Mouse (Mus musculus): ENCODE measurements around the gene Il4i1.

Gene Il4i1

DNA sequence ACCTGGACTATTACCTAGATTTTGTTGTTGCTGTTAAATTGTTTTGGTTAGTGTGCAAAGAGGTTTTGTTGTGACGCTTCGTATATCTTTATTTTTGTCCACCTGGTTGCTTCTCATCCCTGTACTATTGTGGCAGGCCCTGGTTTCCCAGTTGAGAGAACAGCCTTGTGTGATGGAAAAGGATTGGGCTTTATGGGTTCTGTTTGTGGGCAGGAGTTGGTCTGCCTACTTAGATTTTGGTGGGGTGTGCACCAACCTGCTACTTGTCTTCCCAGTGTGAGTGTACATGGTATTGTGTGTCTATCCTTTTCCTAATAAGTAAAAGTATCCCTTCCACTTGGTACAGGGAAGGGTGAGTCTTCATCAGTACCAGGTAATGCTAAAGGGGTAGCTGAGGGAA, 3.2 kb downstream of the Il4i1 start:
- no peak for DNase-seq

DNA sequence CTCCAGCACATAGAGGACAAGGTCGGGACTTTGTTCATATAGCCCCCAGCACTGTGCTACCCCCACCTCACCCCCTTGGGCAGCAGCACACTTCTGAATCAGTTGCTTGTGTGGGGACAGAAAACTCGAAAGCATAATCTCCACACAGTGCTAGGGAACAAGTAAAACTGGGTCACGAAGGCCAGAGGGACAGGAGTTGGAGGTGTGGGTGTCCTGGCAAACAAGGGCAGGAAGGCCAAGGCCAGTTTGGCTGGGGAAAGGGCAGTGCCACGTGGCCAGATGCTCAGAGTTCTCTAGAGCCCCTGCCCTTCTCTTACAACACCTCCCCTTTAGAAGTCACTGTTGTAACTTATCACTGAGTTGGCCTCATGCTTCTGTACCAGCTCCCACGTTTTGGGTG, 3.7 kb downstream of the Il4i1 start:
- DNase-seq, result peak in 1 of 2 experiments; percentile 14

DNA sequence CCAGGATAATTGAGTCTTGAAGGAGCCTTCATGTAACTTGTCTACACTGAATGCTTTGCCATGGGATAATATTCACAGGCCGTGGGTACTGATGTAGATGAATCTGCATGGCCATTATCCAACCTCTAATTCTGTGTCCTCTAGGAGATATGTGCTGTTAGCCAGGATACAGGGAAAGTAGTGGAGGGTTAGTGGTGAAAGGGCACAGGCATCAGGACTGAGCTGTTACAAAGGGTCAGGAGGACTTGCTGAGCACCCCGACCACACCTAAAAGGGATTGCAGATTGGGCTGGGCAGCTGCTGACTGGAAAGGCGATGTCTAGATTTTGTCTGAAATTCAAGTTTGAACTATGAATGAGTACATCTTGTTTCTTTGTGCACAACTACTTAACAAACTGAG, 4.3 kb downstream of the Il4i1 start:
- peak; percentile 1 for DNase-seq

DNA sequence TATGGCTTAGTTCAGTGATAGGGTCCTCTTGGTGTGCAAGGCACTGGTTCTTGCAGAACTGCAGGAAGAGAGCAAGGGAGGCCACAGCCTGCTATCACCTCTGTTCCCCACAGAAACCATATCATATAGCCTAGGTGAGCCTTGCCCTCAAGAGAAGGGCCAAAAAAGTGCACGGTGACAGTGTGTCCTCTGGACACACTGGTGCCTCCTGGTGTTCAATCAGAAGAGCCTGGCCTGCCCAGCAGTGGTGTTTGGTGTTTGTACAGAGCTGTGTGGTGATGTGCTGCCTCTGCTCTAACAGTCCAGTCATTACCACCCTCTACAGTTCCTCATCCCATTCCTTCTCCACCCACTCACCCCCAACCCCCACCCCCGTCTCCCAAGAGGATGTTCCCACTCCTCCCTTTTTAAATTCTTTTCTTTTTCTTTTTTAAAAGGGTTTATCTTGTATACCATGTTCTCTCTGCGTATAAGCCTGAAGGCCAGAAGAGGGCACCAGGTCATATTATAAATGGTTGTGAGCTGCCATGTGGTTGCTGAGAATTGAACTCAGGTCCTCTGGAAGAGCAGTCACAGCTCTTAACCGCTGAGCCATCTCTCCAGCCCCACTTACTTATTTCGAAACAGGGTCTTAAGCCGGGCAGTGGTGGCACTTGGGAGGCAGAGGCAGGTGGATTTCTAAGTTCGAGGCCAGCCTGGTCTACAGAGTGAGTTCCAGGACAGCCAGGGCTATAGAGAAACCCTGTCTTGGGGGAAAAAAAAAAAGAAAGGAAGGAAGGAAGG, 5.7 kb downstream of the Il4i1 start:
- peak; percentile 1 to 4 for DNase-seq

- DNase-seq, result peak in 1 of 2 experiments; percentile 5
These were observed 7.2 kb downstream of the Il4i1 start for GRCm38 (mm10) chr7:44823409-44823808.

- peak; percentile 80 to 91 for DNase-seq
These were observed 8.7 kb downstream of the Il4i1 start for GRCm38 (mm10) chr7:44824872-44825271.

- DNase-seq, result no peak
These were observed 10.6 kb downstream of the Il4i1 start for GRCm38 (mm10) chr7:44826771-44827170.

- DNase-seq, result no peak
These were observed 12.5 kb downstream of the Il4i1 start for GRCm38 (mm10) chr7:44828706-44829105.

GRCm38 (mm10) chr7:44832763-44833162, 16.6 kb downstream of the Il4i1 start:
- DNase-seq, result no peak

DNA sequence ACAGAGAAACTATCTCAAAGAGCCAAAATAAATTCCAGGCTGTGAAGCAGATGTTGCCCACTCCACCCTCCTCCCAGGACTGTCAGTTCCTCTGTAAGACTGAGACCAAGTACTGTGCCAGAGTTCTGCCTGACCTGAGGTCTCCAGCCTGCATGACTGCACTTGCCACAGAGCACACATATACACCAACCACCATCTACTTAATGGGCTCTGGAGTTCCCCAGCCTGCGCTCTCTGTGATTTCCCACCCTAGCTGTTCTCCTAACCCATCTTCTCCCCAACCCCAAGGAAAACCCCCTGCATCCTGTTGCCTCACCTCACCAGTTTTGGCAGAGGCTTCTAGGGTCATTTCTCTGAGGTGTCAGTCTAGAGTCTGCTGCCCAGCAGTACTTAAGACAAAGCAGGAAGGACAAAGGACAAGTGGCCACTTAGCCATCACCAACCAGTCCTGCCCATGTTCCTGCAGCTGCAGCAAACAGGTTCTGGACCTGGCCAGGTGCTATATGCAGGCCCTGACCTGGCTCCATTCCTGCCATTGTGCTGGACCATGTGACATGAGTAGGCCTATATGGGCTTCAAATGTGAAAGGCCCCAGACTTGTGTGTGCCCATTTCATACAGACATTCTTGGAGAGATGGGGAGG, 19.3 kb downstream of the Il4i1 start:
- no peak for DNase-seq

- DNase-seq, result no peak
These were observed 19.8 kb downstream of the Il4i1 start for GRCm38 (mm10) chr7:44836016-44836404.

GRCm38 (mm10) chr7:44836423-44837053, 20.4 kb downstream of the Il4i1 start:
- DNase-seq, result peak in 1 of 2 experiments; percentile 11

DNA sequence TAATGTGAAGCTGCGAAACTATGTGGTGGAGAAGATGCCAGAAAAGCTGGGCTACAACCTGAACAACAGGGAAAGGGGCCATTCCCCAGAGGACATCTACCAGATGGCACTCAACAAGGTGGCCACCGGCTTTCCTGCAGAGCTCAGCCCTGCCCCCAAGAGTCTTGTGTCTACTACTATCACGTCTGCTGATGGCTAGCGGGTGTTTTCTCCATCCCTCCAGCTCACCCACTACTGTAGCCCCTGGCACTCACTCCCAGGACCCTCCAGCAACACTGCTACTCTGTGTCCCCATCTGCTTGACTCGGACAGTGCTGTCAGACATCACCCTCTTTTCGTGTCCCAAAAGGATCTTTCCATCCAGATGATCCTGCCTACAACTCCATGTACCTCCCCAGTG, 21.9 kb downstream of the Il4i1 start:
- DNase-seq, result peak in 1 of 2 experiments; percentile 13

GRCm38 (mm10) chr7:44839171-44839490, 22.9 kb downstream of the Il4i1 start:
- no peak for DNase-seq

DNA sequence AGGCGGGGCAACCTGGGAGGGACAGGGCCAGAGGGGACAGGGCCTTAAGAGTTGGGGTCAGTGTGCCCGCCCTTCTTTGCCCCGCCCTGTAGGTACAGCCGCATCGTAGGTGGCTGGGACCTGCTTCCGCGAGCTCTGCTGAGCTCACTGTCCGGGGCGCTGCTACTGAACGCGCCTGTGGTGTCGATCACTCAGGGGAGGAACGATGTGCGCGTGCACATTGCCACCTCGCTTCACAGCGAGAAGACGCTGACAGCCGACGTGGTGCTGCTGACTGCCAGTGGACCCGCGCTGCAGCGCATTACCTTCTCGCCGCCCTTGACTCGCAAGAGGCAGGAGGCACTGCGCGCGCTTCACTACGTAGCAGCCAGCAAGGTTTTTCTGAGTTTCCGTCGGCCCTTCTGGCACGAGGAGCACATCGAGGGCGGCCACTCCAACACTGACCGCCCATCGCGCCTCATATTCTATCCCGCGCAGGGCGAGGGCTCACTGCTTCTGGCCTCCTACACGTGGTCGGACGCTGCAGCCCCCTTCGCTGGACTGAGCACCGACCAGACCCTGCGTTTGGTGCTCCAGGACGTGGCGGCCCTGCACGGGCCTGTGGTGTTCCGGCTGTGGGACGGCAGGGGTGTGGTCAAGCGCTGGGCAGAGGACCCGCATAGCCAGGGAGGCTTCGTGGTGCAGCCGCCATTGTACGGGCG, 23.5 kb downstream of the Il4i1 start:
- DNase-seq, result peak; percentile 54 to 58

DNA sequence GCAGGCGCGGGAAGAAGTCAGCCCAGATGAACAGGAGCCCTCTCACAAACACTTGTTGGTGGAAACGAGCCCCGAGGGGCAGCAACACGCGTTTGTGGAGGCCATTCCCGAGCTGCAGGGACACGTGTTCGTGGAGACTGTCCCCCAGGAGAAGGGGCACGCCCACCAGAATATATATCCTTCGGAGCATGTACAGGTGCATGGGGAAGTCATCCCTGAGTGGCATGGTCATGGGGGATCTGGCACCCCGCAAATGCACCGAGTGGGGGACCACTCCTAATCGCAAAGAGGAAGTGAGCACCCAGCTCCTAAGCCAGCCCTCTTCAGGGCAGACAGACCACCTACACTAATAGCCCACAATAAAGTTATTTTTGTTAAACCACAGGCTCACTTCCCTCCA, 24.2 kb downstream of the Il4i1 start:
- DNase-seq, result peak in 1 of 2 experiments; percentile 17

DNA sequence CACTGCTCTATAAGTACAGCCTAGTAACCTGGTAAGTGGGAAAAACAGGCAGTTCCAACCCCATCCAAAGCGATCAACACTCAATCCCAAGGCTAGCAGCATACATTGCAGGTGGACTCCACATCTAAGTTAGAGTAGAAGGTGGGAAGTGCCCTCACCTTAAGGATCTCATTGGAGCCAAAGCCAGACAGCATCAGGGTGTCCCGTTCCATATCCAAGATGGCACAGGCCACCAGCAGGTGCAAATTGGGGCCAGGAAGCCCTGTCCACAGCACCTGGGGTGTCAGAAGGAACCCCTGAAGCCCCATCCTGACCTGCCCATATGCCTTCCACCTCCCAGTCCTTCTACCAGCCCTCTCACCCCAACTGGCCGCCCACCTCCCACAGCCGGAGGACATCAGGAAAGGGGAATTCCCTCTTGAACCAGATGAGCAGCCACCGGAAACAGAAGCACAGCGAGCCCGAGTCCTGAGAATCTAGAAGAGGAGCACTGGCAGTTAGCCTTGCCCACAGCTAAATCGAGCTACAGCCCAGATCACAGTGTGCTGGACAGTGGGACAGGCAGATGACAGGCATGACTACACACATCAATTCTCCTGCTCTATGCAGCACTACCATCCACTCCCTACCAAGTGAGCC, 25.8 kb downstream of the Il4i1 start:
- DNase-seq, result peak in 1 of 2 experiments; percentile 8

GRCm38 (mm10) chr7:44845006-44845405, 28.8 kb downstream of the Il4i1 start:
- peak in 1 of 2 experiments; percentile 15 for DNase-seq

- DNase-seq, result peak in 1 of 2 experiments; percentile 47
These were observed 30.6 kb downstream of the Il4i1 start for GRCm38 (mm10) chr7:44846804-44847203.

GRCm38 (mm10) chr7:44847772-44848171, 31.6 kb downstream of the Il4i1 start:
- peak in 1 of 2 experiments; percentile 41 for DNase-seq

DNA sequence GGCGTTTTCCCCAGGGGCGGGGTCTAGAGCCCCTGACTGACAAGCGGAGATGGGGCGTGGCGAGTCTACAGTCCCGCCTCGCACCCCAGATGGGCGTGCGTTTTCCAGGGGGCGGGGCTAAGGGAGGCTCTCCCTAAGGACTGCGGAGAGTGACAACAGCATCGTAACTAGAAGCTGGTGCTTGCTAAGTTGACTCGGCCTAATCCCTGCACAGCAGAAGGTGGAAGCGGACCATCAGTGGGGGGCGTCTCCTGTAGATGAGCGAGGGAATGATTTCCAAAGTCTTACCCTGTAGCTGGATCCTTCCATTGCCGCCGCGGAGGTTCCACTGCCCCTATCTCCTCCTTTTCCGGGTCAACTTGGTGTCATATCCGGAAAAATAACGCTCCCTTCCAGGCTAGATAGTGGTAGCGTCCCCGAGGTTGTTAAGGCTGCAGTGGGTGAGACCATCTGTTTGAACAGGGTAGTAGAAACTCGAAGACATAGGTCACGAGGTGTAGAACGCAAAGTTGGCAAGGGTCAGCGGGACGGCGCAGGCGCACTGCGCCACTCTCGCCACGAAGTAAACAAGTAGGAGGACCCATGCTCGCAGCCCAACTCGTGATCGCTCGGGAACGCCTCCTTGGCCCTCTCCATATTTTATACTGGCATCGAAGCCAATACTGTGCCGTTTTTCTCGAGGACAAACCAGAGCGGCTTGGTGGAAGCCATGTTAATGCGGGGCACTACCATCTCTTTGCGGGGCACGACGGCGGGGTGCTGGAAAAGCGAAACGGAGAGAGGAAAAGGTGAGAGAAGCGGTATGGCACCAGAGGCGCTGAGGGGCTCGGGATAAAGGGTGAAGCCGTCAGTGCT, 32.6 kb downstream of the Il4i1 start, which contains the start of the genes Akt1s1 and Tbc1d17:
Akt1s1 (plus strand) TSS at position 431 of the 855 bp plus-strand sequence.
Tbc1d17 (minus strand) TSS at position 519 of the 855 bp plus-strand sequence.
- DNase-seq, result peak; percentile 99 to 100

Data from cerebellum, postnatal 25 days (tissue).